In the genomic region with DNA sequence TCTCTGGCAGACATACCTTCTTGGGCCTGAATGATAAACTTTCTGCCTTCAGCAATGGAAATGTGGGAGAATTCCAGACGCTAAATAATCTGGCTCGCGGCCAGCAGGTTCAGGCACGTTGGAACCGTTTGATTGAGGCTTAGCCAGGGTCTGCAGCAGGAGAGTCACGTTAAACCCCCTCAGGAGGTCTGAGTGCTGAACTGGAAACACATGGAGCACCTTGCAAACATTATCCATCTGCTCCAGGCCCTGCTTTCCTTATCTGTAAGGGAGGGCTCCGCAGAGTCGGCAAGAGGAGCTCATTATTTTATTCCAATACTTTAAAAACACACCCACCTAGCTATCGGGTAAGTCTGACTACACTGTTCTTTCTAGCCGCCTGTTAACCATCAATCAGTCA, we compare ENCODE assay signal across 10 mouse cellular contexts. TPM values are rescaled to one million over a fixed set of nuclear protein-coding genes. Genes with fewer than 3 reads are reported as not detected.
DNase-seq lines count a peak whose midpoint lies in the region; ATAC-seq lines count a peak whose summit lies in the region.
"Had no signal": no experiment of that assay in that cellular context is flagged by ENCODE, and none has a peak within 500 bp of the region (broad histone marks: within the 10 kb centered on the region; RNA-seq: fewer than 3 reads in every experiment).

No protein-coding gene starts in this region.

- H3K36me3 ChIP-seq in hindbrain, embryonic 11.5 days (ENCODE audit: control insufficient read depth, insufficient read depth, low read length) = no peaks in the 10 kb centered on the region
- H3K36me3 ChIP-seq in midbrain, embryonic 11.5 days (ENCODE audit: control insufficient read depth, insufficient read depth, low read length) = no peaks in the 10 kb centered on the region

- no peaks in the 10 kb centered on the region for H3K27me3 ChIP-seq in hindbrain, embryonic 11.5 days (ENCODE audit: control insufficient read depth, insufficient read depth, low read length)
- no peaks in the 10 kb centered on the region for H3K27me3 ChIP-seq in midbrain, embryonic 11.5 days (ENCODE audit: control insufficient read depth, insufficient read depth, low read length)

- no peak for ATAC-seq in hindbrain, embryonic 11.5 days (ENCODE audit: low FRiP score)
- peak; percentile 46; the same call in 1 of the 2 replicates for ATAC-seq in midbrain, embryonic 11.5 days (ENCODE audit: low FRiP score)

- H3K9ac ChIP-seq in hindbrain, embryonic 11.5 days (ENCODE audit: low read depth, low read length) = no peak overlapping the region
- no peak overlapping the region for H3K9ac ChIP-seq in midbrain, embryonic 11.5 days (ENCODE audit: low read length)

- peak; percentile 61 to 70 for DNase-seq in cerebellum, postnatal 10 days
- no peak for DNase-seq in cerebellum, adult 8-10 months
- DNase-seq in embryo, embryonic 10 days (ENCODE audit: low spot score) = peak; percentile 72
- DNase-seq in hindbrain, embryonic 11.5 days (ENCODE audit: low spot score) = peak; percentile 57
- DNase-seq in midbrain, embryonic 11.5 days (ENCODE audit: low spot score, missing footprints) = peak; percentile 90
- no peak for DNase-seq in adrenal gland, adult 8-10 months
- DNase-seq in urinary bladder, postnatal 10 days (ENCODE audit: low spot score) = no peak
- DNase-seq in thymus, postnatal 0 days (ENCODE audit: low spot score) = no peak

- 0 out of 2 replicates have a peak overlapping the region, but pooled peaks have one; percentile 17 for H3K27ac ChIP-seq in hindbrain, embryonic 11.5 days (ENCODE audit: low read depth, low read length)
- H3K27ac ChIP-seq in midbrain, embryonic 11.5 days (ENCODE audit: low read depth, low read length) = no peak overlapping the region
- H3K27ac ChIP-seq: layer of hippocampus, adult 2 months had no signal

- no peaks in the 10 kb centered on the region for H3K9me3 ChIP-seq in hindbrain, embryonic 11.5 days (ENCODE audit: control insufficient read depth, low read length)
- H3K9me3 ChIP-seq in midbrain, embryonic 11.5 days (ENCODE audit: control insufficient read depth, low read length) = no peaks in the 10 kb centered on the region; the same call in 1 of the 2 replicates

- 13% methylated on average over 10 of the region's 10 CpGs for WGBS in hindbrain, embryonic 11.5 days
- WGBS in midbrain, embryonic 11.5 days = 12% methylated on average over 10 of the region's 10 CpGs

- H3K4me3 ChIP-seq in hindbrain, embryonic 11.5 days (ENCODE audit: low read depth, low read length) = no peak overlapping the region
- no peak overlapping the region for H3K4me3 ChIP-seq in midbrain, embryonic 11.5 days (ENCODE audit: low read depth, low read length)
- H3K4me3 ChIP-seq: layer of hippocampus, adult 2 months had no signal

- H3K4me1 ChIP-seq in hindbrain, embryonic 11.5 days (replicated peaks; ENCODE audit: control insufficient read depth, insufficient read depth, low read length) = peaks cover 6% of the 10 kb centered on the region
- H3K4me1 ChIP-seq in midbrain, embryonic 11.5 days (ENCODE audit: control insufficient read depth, insufficient read depth, low read length) = peaks cover 15% of the 10 kb centered on the region

- H3K4me2 ChIP-seq in hindbrain, embryonic 11.5 days (replicated peaks; ENCODE audit: low read depth, low read length) = no peak overlapping the region
- H3K4me2 ChIP-seq in midbrain, embryonic 11.5 days = no peak overlapping the region

RNA-seq across cellular contexts. Expression of gene Cachd1, which starts 52.3 kb away (rescaled TPM):
- 23.4 and 26.0 TPM in 2 replicates for polyA plus RNA-seq in hindbrain, embryonic 11.5 days (2014; fragmentation: Nextera tagmentation; extraction: Ambion mirVana)
- polyA plus RNA-seq in midbrain, embryonic 11.5 days (2014; fragmentation: Nextera tagmentation; extraction: Ambion mirVana) = 36.3 and 39.0 TPM in 2 replicates
- total RNA-seq in adrenal gland, adult 8-10 months (2022) = 10 to 100 TPM; 12.4 to 15.3 (median 13.5) TPM
- polyA plus RNA-seq in thymus, postnatal 0 days (2015; fragmentation: Nextera tagmentation; extraction: Ambion mirVana) = 3.5 and 3.9 TPM in 2 replicates
- total RNA-seq: neutrophil, adult 5-6 weeks had no signal

Comparison
In these comparisons a context has a peak if more than half of its experiments do, and no peak if none do; other contexts are left out.
1. DNase-seq: peak in cerebellum, postnatal 10 days (2 of 2), embryo, embryonic 10 days (single experiment), hindbrain, embryonic 11.5 days (single experiment) and midbrain, embryonic 11.5 days (single experiment); none in cerebellum, adult 8-10 months (single experiment), adrenal gland, adult 8-10 months (single experiment), urinary bladder, postnatal 10 days (single experiment) and thymus, postnatal 0 days (single experiment).